Mouse (Mus musculus): ENCODE measurements around the gene Yap1.
"Not testable (repeated sequence)": the region's sequence is repeated elsewhere in the genome, so short reads cannot be mapped to it uniquely, and the experiment has no call there.

The Yap1 gene

DNA sequence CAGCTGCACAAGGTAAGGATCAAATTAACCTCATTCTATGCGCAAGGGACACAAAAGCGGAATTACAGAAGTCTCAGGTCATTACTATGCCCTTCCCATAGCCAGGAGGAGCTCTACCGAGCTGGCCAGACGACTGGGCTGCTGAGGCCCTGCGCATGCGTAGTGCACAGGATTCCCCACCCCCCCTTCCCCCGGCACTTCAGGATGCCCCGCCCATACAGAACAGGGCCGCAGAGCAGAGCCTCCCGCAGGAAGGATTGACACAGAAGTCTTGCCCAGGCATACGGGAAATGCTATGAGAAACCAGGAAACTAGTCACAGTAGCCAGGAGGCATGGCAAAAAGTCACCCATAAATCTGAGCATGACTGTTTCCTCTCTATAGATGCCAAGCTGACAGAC, 89.9 kb downstream of the Yap1 start:
- no peak for DNase-seq (ENCODE audit: low spot score in 2 of 2)

DNA sequence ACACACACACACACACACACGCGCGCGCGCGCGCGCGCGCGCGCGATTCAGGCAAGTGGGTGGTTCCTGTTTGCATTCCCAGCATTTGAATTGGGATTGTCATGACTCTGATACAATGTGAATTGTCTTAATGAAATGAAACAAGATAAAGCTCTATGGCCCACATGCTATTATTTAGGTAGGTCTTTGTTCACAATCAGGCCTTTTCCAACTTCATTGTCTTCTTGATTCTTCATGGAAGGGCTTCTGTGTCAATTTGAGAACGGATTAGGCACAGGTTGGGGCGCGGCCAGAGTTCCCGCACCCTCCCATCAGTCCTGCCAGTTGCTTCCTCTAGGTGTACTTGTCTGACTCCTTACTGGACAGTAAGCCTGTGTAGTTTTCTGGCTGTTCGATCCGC, 90.4 kb downstream of the Yap1 start:
- no peak for DNase-seq (ENCODE audit: low spot score in 2 of 2)

DNA sequence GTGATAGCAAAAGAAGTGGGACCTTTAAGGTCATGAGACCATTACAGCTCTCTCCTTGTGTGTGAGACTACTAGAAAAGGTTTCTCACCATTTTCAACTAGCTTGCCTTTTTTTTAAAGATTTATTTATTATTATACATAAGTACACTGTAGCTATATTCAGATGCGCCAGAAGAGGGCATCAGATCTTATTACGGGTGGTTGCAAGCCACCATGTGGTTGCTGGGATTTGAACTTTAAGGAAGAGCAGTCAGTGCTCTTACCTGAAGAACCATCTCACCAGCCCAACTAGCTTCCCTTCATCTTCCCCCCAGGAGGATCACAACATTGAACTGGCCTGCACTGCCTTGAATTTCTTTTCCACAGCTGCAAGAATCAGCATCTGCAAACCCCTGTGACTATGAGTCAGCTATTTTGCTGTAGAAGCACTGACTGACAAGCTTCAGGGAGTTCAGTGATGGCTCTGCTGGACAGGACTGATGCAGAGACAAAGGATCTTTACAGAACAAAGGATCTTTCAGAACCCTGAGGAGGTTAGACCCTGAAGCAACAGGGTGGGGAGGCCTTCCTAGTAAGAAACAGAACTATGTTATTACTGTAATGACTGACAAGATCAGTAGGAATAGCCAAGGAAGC, 96.9 kb downstream of the Yap1 start:
- no peak for DNase-seq (ENCODE audit: low spot score in 2 of 2)

DNA sequence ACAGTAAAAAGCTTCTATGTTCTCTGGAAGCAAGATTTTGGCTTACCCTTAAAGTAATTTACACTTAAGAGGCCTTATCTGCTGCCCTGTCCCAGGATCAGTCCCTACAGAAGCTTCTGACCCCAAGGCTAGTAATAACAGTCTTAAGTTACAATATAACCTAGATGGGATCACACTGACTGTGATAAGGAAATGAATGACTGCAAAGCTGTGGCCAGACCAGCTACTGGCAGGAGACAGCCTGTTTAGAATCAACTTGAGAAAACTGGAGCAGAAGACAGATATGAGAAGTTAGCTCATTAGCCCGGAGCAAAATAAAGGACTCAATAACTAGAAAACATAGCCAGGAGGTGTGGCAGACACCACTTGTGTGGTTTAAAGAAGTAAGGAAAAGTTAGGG, 97.8 kb downstream of the Yap1 start:
- no peak for DNase-seq (ENCODE audit: low spot score in 2 of 2)

DNA sequence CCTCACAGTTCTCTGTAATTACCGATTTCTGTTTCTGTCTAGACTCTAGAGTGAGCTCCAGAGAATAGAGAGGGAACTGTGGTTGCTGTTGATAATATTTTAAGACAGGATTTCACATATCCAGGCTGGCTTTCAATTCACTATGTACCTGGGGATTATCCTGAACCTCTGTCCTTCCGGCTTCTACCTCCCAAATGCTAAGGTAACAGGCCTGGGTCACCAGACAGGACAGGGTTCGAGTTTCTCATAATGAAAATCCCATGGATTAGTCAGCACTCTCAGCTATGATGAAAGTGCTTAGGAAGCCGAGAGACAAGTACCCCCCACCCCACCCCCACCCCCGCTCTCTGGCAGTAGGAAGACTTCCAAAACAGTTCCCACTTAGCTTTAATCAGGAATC, 100.6 kb downstream of the Yap1 start:
- no peak for DNase-seq (ENCODE audit: low spot score in 2 of 2)

DNA sequence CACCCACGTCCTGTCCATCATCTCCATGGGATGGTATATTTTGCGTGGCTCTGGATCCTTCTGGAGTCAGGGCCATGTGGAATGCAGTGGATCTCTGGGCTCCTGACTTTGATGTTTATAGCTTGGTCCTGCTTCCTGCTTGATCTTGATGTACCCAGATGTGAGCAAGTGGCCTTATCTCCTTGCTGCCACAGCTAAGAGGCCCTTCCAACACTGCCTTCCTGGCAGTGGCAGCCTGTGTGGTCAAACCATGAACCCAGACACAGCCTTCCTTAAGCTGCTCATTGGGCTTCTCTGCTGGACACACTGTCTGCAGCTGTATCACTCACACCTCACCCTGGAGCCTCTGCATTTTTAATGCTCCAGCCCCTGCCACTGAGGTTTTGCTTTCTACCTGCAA, 101.1 kb downstream of the Yap1 start:
- DNase-seq (ENCODE audit: low spot score in 2 of 2) = no peak

DNA sequence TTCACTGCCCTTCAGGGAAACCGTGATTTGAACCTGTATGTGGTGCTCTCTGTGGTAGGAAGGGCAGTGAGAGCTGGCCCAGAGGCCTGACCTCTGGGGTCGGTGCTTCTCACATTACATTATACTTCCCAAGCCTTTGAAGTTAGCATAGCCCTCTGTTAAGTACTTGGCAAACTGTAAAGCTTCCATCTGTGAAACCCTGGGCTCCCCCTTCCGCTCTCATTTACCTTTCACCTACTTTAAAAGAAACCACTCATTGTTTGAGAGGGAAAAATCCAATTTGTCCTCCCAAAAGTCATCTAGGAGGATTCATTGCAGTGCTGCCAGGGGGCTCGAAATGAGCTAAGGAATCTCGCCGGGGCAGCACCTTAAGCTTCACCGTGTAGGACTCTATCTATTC, 102.1 kb downstream of the Yap1 start:
- no peak for DNase-seq (ENCODE audit: low spot score in 2 of 2)

DNA sequence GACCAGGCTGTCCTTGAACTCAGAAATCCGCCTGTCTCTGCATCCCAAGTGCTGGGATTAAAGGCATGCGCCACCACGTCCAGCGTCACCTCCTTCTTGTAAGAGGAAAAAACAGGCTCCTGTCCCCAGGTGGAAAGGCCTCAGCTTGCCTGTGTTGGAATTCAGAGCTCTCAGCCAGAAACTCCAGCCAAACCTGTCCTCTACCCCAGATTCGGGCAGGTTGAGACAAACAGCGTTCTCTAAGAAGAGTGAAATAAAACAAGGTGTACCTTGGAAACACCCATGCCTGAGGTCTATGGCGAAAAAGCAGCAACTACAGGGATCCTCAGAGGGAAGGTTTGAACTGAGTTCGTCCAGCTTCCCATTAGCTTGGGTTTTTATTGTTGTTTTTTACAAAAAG, 103.4 kb downstream of the Yap1 start:
- no peak for DNase-seq (ENCODE audit: low spot score in 2 of 2)

DNA sequence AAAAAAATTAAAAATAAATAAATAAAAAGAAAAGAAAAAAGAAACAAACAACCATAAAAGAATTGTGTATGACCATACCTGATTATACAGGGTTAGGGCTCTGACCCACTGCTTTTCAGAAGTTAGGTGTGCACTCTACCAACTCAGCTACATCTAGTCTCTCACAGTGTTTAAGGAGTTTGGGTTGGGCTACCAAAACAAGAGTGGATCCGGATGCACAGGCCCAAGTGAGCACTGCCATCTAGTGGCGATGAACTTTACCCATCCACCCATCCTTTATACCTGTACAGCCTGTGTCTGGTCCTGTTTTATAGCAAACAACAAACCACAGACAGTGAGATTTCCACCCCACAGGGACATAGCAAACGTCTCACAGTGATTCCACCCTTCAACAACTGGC, 106.9 kb downstream of the Yap1 start:
- peak; percentile 38 to 63 for DNase-seq (ENCODE audit: low spot score in 2 of 2)

DNA sequence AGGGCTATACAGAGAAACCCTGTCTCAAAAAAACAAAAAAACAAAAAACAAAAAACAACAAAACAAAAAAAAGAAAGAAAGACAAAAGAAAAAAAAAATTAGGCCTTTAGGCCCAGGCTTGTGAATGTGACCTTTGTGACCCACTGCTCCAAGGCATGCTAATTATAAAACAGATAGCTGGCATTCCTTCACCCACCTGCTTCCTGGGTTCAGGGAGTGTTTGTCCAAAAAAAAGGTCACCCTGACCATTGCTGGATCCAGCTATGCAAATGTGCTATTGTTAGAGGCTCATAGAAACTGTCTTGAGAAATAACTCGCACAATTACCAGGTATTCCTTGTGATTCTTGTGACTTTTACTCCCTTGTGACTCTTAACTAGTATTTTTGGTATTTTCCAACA, 112.6 kb downstream of the Yap1 start:
- DNase-seq (ENCODE audit: low spot score in 2 of 2) = not testable (repeated sequence)

DNA sequence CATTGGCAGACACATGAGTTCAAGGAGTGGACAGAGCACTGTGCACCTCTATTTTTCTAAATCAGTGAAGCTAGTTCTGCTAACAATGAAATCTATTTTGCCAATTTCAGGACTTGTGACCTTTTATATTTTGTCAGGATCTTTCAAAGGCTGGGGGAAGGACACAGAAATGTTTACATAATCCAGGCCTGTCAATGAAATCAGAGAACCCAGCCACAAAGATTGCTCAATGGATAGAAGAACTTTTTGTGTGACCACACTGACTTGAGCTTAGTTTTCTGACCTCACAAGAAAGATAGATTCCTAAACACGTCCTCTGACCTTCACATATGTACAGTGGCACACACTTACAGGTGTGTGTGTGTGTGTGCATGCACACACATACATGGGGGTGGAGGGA, 113.2 kb downstream of the Yap1 start:
- DNase-seq (ENCODE audit: low spot score in 2 of 2) = no peak

DNA sequence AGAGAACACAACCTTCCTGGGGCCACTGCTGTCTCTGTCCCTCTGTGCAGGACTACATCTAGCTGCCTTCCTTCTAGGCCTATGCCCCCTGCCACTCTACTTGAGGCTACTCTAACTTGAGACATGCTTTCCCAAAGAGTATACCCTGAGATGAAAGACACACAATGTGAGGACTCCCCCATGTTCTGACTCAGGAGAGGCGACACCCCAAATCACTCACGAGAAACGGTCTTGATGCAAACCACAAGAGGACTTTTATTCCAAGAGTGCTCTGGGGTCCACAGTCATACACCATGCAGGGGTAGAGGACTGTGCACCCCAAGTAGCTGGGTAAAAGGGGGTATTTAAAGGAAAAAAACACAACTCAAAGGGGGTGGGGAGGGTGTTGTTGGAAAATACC, 120.0 kb downstream of the Yap1 start:
- no peak for DNase-seq (ENCODE audit: low spot score in 2 of 2)

DNA sequence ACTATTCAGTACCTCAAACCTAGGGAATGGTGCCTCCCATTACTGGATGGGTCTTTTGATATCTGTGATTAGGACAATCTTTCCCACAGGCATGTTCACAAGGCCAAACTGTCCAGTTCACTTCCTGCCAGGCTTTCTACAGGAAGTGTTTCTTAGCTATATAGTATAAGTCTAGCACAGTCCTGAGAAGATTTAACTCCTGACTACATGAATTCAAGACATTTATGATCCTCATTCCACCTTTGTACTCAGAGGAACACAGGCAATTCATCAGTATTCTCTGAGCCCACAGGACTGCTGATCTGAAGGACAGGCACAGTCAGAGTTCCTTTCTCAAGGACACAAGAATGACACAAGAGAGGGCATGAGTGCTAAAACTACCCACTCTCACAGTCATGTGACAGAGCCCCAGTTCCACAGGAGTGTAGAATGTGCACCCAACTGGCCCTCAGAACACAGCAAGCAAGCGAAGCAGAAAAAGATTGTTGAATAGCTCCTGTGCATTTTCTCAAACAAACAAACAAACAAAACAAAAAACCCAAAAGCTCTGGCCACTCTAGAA, 122.0 kb downstream of the Yap1 start:
- DNase-seq (ENCODE audit: low spot score in 2 of 2) = no peak
